Mouse (Mus musculus): Measurements from ENCODE around the gene Grk5. TPM values are rescaled to one million over a fixed set of nuclear protein-coding genes. Genes with fewer than 3 reads are reported as not detected.
"Not testable (repeated sequence)": the region's sequence is repeated elsewhere in the genome, so short reads cannot be mapped to it uniquely, and the experiment has no call there.

Gene Grk5
- total RNA-seq, 4 experiments from 2014 or later, result 7.7 to 12.0 (median 11.9) TPM

GRCm38 (mm10) chr19:60910304-60910703 is 20.8 kb downstream of the Grk5 start:
- DNase-seq (ENCODE audit: low spot score in 2 of 2), result no peak

GRCm38 (mm10) chr19:60911653-60912052 is 22.1 kb downstream of the Grk5 start:
- DNase-seq (ENCODE audit: low spot score in 2 of 2), result no peak

- no peak for DNase-seq (ENCODE audit: low spot score in 2 of 2)
Observed at GRCm38 (mm10) chr19:60915236-60915635, 25.7 kb downstream of the Grk5 start.

- DNase-seq (ENCODE audit: low spot score in 2 of 2), result no peak
Observed at GRCm38 (mm10) chr19:60915862-60916261, 26.3 kb downstream of the Grk5 start.

GRCm38 (mm10) chr19:60916869-60917570 is 27.5 kb downstream of the Grk5 start:
- no peak for DNase-seq (ENCODE audit: low spot score in 2 of 2)

GRCm38 (mm10) chr19:60924534-60924933 is 35.0 kb downstream of the Grk5 start:
- not testable (repeated sequence) for DNase-seq (ENCODE audit: low spot score in 2 of 2)

GRCm38 (mm10) chr19:60935001-60935400 is 45.5 kb downstream of the Grk5 start:
- no peak for DNase-seq (ENCODE audit: low spot score in 2 of 2)

- no peak for DNase-seq (ENCODE audit: low spot score in 2 of 2)
Observed at GRCm38 (mm10) chr19:60939954-60940379, 50.4 kb downstream of the Grk5 start.

- no peak for DNase-seq (ENCODE audit: low spot score in 2 of 2)
Observed at GRCm38 (mm10) chr19:60940866-60941265, 51.3 kb downstream of the Grk5 start.

- peak in 1 of 2 experiments; percentile 12 for DNase-seq (ENCODE audit: low spot score in 2 of 2)
Observed at GRCm38 (mm10) chr19:60945801-60946311, 56.3 kb downstream of the Grk5 start.

GRCm38 (mm10) chr19:60946656-60947055 is 57.1 kb downstream of the Grk5 start:
- no peak for DNase-seq (ENCODE audit: low spot score in 2 of 2)

- DNase-seq (ENCODE audit: low spot score in 2 of 2), result no peak
Observed at GRCm38 (mm10) chr19:60948996-60949395, 59.4 kb downstream of the Grk5 start.

GRCm38 (mm10) chr19:60950056-60950869 is 60.7 kb downstream of the Grk5 start:
- no peak for DNase-seq (ENCODE audit: low spot score in 2 of 2)

- DNase-seq (ENCODE audit: low spot score in 2 of 2), result no peak
Observed at GRCm38 (mm10) chr19:60955131-60955530, 65.6 kb downstream of the Grk5 start.

- DNase-seq (ENCODE audit: low spot score in 2 of 2), result no peak
Observed at GRCm38 (mm10) chr19:60955712-60956111, 66.2 kb downstream of the Grk5 start.

- no peak for DNase-seq (ENCODE audit: low spot score in 2 of 2)
Observed at GRCm38 (mm10) chr19:60956198-60956750, 66.7 kb downstream of the Grk5 start.

GRCm38 (mm10) chr19:60959706-60960230 is 70.2 kb downstream of the Grk5 start:
- no peak for DNase-seq (ENCODE audit: low spot score in 2 of 2)

- no peak for DNase-seq (ENCODE audit: low spot score in 2 of 2)
Observed at GRCm38 (mm10) chr19:60962358-60963061, 73.0 kb downstream of the Grk5 start.

- DNase-seq (ENCODE audit: low spot score in 2 of 2), result no peak
Observed at GRCm38 (mm10) chr19:60967909-60968308, 78.4 kb downstream of the Grk5 start.

- DNase-seq (ENCODE audit: low spot score in 2 of 2), result no peak
Observed at GRCm38 (mm10) chr19:60970406-60970805, 80.9 kb downstream of the Grk5 start.

GRCm38 (mm10) chr19:60971598-60971997 is 82.0 kb downstream of the Grk5 start:
- DNase-seq (ENCODE audit: low spot score in 2 of 2), result no peak

Data from layer of hippocampus, adult 8-10 months (tissue).